Mouse (Mus musculus) CH12.LX (cell line): Measurements from ENCODE around the gene Zbtb8b.

ENCODE experiments used
- CTCF ChIP-seq, 2 experiments: IDR thresholded peaks in 1 of 2; conservative IDR thresholded peaks in 1 of 2; 2 replicates each; pipeline ENCODE4 v1.5.1; 2011 to 2012; ENCODE audit warnings: low read depth in 2 of 2, low read length in 2 of 2, improper control_type of control experiment in 1 of 2, inconsistent platforms in 1 of 2, mild to moderate bottlenecking in 1 of 2, moderate library complexity in 1 of 2
- EP300 ChIP-seq: IDR thresholded peaks from 2 replicates; pipeline ENCODE4 v1.6.1; 2011; ENCODE audit warnings: low read length, improper control_type of control experiment
- IRF4 ChIP-seq: IDR thresholded peaks from 2 replicates; pipeline ENCODE4 v1.6.1; 2014; ENCODE audit warnings: low read depth, mild to moderate bottlenecking, inconsistent platforms, low read length, improper control_type of control experiment
- MXI1 ChIP-seq: IDR thresholded peaks from 2 replicates; pipeline ENCODE4 v1.6.1; 2011; ENCODE audit warnings: mild to moderate bottlenecking, low read depth, low read length, improper control_type of control experiment
- POLR2A ChIP-seq: IDR thresholded peaks from 2 replicates; pipeline ENCODE4 v1.6.1; 2011; ENCODE audit warnings: low read depth, mild to moderate bottlenecking, improper control_type of control experiment, low read length
- SMC3 ChIP-seq: IDR thresholded peaks from 2 replicates; pipeline ENCODE4 v1.6.1; 2011; ENCODE audit warnings: low read depth, low read length, improper control_type of control experiment
- USF1 ChIP-seq: IDR thresholded peaks from 2 replicates; pipeline ENCODE4 v1.6.1; 2014; ENCODE audit warnings: low read depth, mild to moderate bottlenecking, inconsistent platforms, low read length, improper control_type of control experiment

GRCm38 (mm10) chr4:129460827-129461182 lies 20.2 kb upstream of the Zbtb8b start:
- TF ChIP-seq CTCF (conservative IDR thresholded peaks at IDR 0.05 in 1 of 2, IDR thresholded peaks at IDR 0.05 in 1 of 2; ENCODE audit: low read depth in 2 of 2, low read length in 2 of 2) (no peak), MXI1 (no peak), SMC3 (no peak), POLR2A (no peak), EP300 (0 out of 2 replicates have a peak, but pooled peaks have one; percentile 27), IRF4 (no peak), USF1 (no peak)
